In the genomic region with DNA sequence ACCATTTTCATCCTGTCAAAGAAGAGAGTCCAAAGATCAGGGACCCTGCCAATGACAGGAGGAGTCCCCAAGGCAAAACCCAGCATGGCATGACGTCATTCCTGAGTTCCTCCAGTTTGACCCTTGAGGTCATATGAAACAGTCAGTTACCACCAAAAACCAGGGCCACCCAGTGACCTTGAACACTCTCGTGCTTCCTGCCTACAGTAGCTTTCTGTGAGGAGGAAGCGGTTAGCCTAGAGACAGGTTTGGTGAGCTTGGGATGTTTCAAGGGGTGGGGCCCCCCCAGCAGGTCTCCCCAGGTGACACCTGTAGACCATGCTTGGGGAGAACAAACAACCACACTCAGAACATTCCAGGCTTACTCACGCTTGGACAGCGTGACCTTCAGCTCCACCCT, we compare ENCODE assay signal across 18 mouse cellular contexts. TPM values are rescaled to one million over a fixed set of nuclear protein-coding genes. Genes with fewer than 3 reads are reported as not detected.
DNase-seq lines count a peak whose midpoint lies in the region; ATAC-seq and TF ChIP-seq lines count a peak whose summit lies in the region.
"Had no signal": no experiment of that assay in that cellular context is flagged by ENCODE, and none has a peak within 500 bp of the region (broad histone marks: within the 10 kb centered on the region; RNA-seq: fewer than 3 reads in every experiment).

No protein-coding gene starts in this region.

- ATAC-seq in cerebellum, adult (ENCODE audit: insufficient number of reproducible peaks, low FRiP score, low TSS enrichment), result no peak
- ATAC-seq: forebrain, embryonic 14.5 days had no signal

- no peak for TF ChIP-seq CTCF in lung, adult 2 months (IDR thresholded peaks at IDR 0.05; ENCODE audit: insufficient read depth, low read length)

- DNase-seq in adrenal gland, postnatal 14 days, result peak; percentile 54
- DNase-seq in adrenal gland, adult 2 months, result no peak
- DNase-seq in lung, postnatal 36 days, result peak; percentile 39
- no peak for DNase-seq in lung, adult 2 months
- DNase-seq in naive thymus-derived CD4-positive, alpha-beta T cell, adult 2 months (ENCODE audit: low read depth), result peak; percentile 81
- DNase-seq in thymus, postnatal 25 days, result peak; percentile 67
- no peak for DNase-seq in right cerebral cortex, adult 2 months (ENCODE audit: low spot score in 2 of 2)
- DNase-seq: cerebellum, adult 9-10 months; gastrocnemius, postnatal 36 days; heart, postnatal 4 days; kidney, adult 9 months; liver had no signal

- no peak for TF ChIP-seq POLR2A in lung, adult 2 months (IDR thresholded peaks at IDR 0.05; ENCODE audit: borderline replicate concordance, extremely low read depth, low read depth, low read length)

- WGBS in lung, adult 2 months, result 52% methylated on average over 5 of the region's 5 CpGs

- peaks cover 38% of the 10 kb centered on the region for H3K4me1 ChIP-seq in lung, adult 2 months (ENCODE audit: control insufficient read depth, insufficient read depth, low read length)

- no peak overlapping the region for H3K4me3 ChIP-seq in lung, adult 2 months (replicated peaks; ENCODE audit: extremely low read depth, low read depth, low read length)
- H3K4me3 ChIP-seq: embryonic facial prominence, embryonic 12.5 days; neural tube, embryonic 12.5 days had no signal

RNA-seq across cellular contexts. Expression of a gene that starts 20.1 kb away (rescaled TPM):
- total RNA-seq in adrenal gland, postnatal 14 days (2021), result 11.7 and 21.9 TPM in 2 replicates
- 10 to 100 TPM in 1 of 2 experiments, 1 to 10 TPM in 1; 5.2 to 18.6 TPM for total RNA-seq in adrenal gland, adult 2 months (2021)
- polyA plus RNA-seq in adrenal gland, adult 2 months (2012; rRNA removed), result 7.9 and 8.2 TPM in 2 replicates
- 53.2 and 57.4 TPM in 2 replicates for polyA plus RNA-seq in lung, adult 2 months (2012; rRNA removed)

RNA-seq across cellular contexts. Expression of a gene that starts 51.9 kb away (rescaled TPM):
- 0.78 TPM in 1 of 2 replicates, not detected in the other for total RNA-seq in adrenal gland, postnatal 14 days (2021)
- not detected for total RNA-seq in adrenal gland, adult 2 months (2021)
- polyA plus RNA-seq in adrenal gland, adult 2 months (2012; rRNA removed), result 0.44 and 0.48 TPM in 2 replicates
- 20.4 TPM in 1 of 2 replicates, not detected in the other for polyA plus RNA-seq in lung, adult 2 months (2012; rRNA removed)
- total RNA-seq: adrenal gland, postnatal 36 days; gastrocnemius, postnatal 36 days; heart, postnatal 4 days; left cerebral cortex, adult 18-20 months had no signal
- polyA plus RNA-seq: embryonic facial prominence, embryonic 12.5 days had no signal

Comparison
In these comparisons a context has a peak if more than half of its experiments do, and no peak if none do; other contexts are left out.
1. DNase-seq: peak in adrenal gland, postnatal 14 days (single experiment), lung, postnatal 36 days (single experiment), naive thymus-derived CD4-positive, alpha-beta T cell, adult 2 months (single experiment) and thymus, postnatal 25 days (single experiment); none in adrenal gland, adult 2 months (single experiment), lung, adult 2 months (single experiment) and right cerebral cortex, adult 2 months (0 of 2).